25 mouse cellular contexts compared by ENCODE assay signal in the genomic region with DNA sequence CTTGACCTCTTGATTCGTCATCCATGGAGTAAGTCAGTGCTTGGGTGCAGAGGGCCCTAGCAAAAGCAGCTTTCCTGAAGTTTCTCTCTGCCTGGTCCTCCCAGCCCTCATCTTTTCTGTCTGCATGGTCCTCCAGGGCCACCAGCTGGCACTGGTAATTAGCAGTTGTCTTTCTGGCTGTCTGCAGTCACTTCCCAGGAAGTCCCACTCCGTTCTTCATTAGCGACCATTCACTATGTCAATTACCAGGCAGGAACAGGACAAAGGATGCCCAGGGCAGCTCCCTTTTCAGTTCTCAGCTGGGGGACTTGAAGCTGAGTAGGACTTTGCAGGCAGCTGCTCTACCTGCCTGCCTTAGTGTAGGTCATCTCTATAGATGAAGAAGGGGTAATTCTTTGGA.
"Had no signal": no experiment of that assay in that cellular context is flagged by ENCODE, and none has a peak within 500 bp of the region (broad histone marks: within the 10 kb centered on the region; RNA-seq: fewer than 3 reads in every experiment).

No protein-coding gene starts in this region.

- H3K9me3 ChIP-seq: heart, embryonic 10.5 days; heart, embryonic 12.5 days; hindbrain, embryonic 10.5 days; hindbrain, embryonic 12.5 days; intestine, embryonic 15.5 days; limb, embryonic 13.5 days; limb, embryonic 15.5 days; liver, embryonic 12.5 days had no signal

- H3K4me2 ChIP-seq: heart, embryonic 12.5 days; hindbrain, embryonic 12.5 days; hindbrain, embryonic 14.5 days; intestine, embryonic 15.5 days; limb, embryonic 13.5 days; limb, embryonic 15.5 days; liver, embryonic 12.5 days had no signal

- DNase-seq: gastrocnemius, adult 2 months; gastrocnemius, postnatal 10 days; gastrocnemius, postnatal 25 days; heart, adult 18-20 months; heart, postnatal 10 days; heart, postnatal 4 days; kidney, adult 18-20 months; kidney, adult 8-10 months; kidney, postnatal 10 days; kidney, postnatal 25 days; kidney, postnatal 4 days had no signal

- H3K27ac ChIP-seq: gastrocnemius, adult 2 months; heart, embryonic 10.5 days; hindbrain, embryonic 10.5 days; hindbrain, embryonic 12.5 days; hindbrain, embryonic 14.5 days; intestine, embryonic 15.5 days; layer of hippocampus, adult 2 months; left cerebral cortex, adult 2 months; limb, embryonic 13.5 days; limb, embryonic 15.5 days; liver, embryonic 12.5 days had no signal

- H3K4me1 ChIP-seq: heart, embryonic 10.5 days; heart, embryonic 12.5 days; intestine, embryonic 15.5 days; limb, embryonic 13.5 days; liver, embryonic 12.5 days had no signal

- H3K27me3 ChIP-seq: hindbrain, embryonic 12.5 days; intestine, embryonic 15.5 days; liver, embryonic 12.5 days had no signal

- H3K36me3 ChIP-seq: heart, embryonic 10.5 days; heart, embryonic 12.5 days; hindbrain, embryonic 10.5 days; hindbrain, embryonic 12.5 days; intestine, embryonic 15.5 days; limb, embryonic 13.5 days; limb, embryonic 15.5 days; liver, embryonic 12.5 days had no signal

- H3K4me3 ChIP-seq: gastrocnemius, adult 2 months; heart, embryonic 10.5 days; heart, embryonic 12.5 days; hindbrain, embryonic 10.5 days; hindbrain, embryonic 12.5 days; intestine, embryonic 15.5 days; layer of hippocampus, adult 2 months; left cerebral cortex, adult 2 months; limb, embryonic 13.5 days; limb, embryonic 15.5 days; liver, embryonic 12.5 days had no signal

- H3K9ac ChIP-seq: heart, embryonic 12.5 days; hindbrain, embryonic 12.5 days; hindbrain, embryonic 14.5 days; intestine, embryonic 15.5 days; limb, embryonic 13.5 days; limb, embryonic 15.5 days; liver, embryonic 12.5 days had no signal

- ATAC-seq: hindbrain, embryonic 16.5 days; inflammation-experienced regulatory T-cells, adult 6 months; intestine, embryonic 15.5 days; intestine, postnatal 0 days; liver, embryonic 12.5 days had no signal
